Mouse (Mus musculus) intestine, embryonic 14.5 days (tissue): ENCODE measurements at regions not wholly inside any gene's neighbourhood (a gene's known extent, or its start where the extent isn't known, plus 50 kb on each side); places are given as distances from the start of the nearest gene placed in this dataset.

Experiments used
- ATAC-seq: fragments of 200-750 bp; cut with Nextera tagmentation; replicated peaks from 2 replicates; pipeline ENCODE4 v1.8.0; 2017; ENCODE audit warnings: low read depth, moderate number of reproducible peaks, moderate TSS enrichment, moderate library complexity; ENCODE audit not compliant: low FRiP score, low TSS enrichment
- DNase-seq: peaks from one replicate; pipeline ENCODE4 v3.0.0-alpha.2; 2018; ENCODE audit warnings: low spot score
- H3K27ac ChIP-seq: fragments of 300-500 bp; sonication (generic); 2 replicates; pipeline ENCODE4 v1.5.1; 2014; ENCODE audit warnings: low read depth, mild to moderate bottlenecking, control low read depth
- H3K27me3 ChIP-seq: fragments of 300-500 bp; sonication (generic); replicated peaks from 2 replicates; pipeline ENCODE4 v1.6.1; 2014; ENCODE audit warnings: low read length, control low read depth; ENCODE audit not compliant: control insufficient read depth, insufficient read depth
- H3K36me3 ChIP-seq: fragments of 300-500 bp; sonication (generic); 2 replicates; pipeline ENCODE4 v1.6.1; 2014; ENCODE audit warnings: low read length, control low read depth; ENCODE audit not compliant: control insufficient read depth, insufficient read depth
- H3K4me1 ChIP-seq: fragments of 300-500 bp; sonication (generic); replicated peaks from 2 replicates; pipeline ENCODE4 v1.6.1; 2014; ENCODE audit warnings: low read length, control low read depth, mixed read lengths; ENCODE audit not compliant: control insufficient read depth, insufficient read depth
- H3K4me2 ChIP-seq: fragments of 300-500 bp; sonication (generic); 2 replicates; pipeline ENCODE4 v1.6.1; 2014; ENCODE audit warnings: low read length
- H3K4me3 ChIP-seq: fragments of 300-500 bp; sonication (generic); 2 replicates; pipeline ENCODE4 v1.5.1; 2014; ENCODE audit warnings: low read depth, low read length, control low read depth, mixed read lengths
- H3K9ac ChIP-seq: fragments of 300-500 bp; sonication (generic); 2 replicates; pipeline ENCODE4 v1.6.1; 2014; ENCODE audit warnings: mild to moderate bottlenecking, low read length
- H3K9me3 ChIP-seq: fragments of 300-500 bp; sonication (generic); 2 replicates; pipeline ENCODE4 v1.6.1; 2016; ENCODE audit warnings: low read length, control low read depth; ENCODE audit not compliant: control insufficient read depth
- WGBS: fragments of 180-500 bp; shearing (Covaris S2); extraction: QIAGEN DNeasy Blood & Tissue Kit; methylation state at CpG from one replicate; pipeline ENCODE4 v1.1.7; 2014; 5-methylcytosine and 5-hydroxymethylcytosine counted together

DNA sequence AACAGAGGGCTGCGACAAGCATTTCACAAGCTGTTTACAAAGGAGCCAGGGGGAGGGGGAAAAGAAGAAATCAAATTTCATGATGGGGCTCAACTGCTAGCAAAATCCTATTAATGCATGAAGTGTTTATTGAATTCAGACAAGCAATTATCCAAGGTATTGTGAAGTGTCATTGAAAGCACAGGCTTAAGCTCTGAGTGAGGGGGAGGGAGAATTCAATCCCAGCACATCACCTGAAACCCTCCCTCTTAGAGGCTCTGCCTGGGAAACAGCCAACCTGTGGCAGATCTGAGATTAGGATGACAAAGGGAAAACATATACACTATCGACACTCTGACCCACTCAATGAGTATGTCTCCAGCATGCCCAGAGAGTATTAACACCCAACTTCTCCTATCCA, 396.3 kb downstream of the Dmrt2 start:
- no peak overlapping the region for H3K4me2 ChIP-seq
- DNase-seq: no peak
- H3K4me3 ChIP-seq: no peak overlapping the region
- no peaks in the 10 kb centered on the region for H3K4me1 ChIP-seq
- no peaks in the 10 kb centered on the region for H3K36me3 ChIP-seq
- H3K9me3 ChIP-seq: no peaks in the 10 kb centered on the region
- no peaks in the 10 kb centered on the region for H3K27me3 ChIP-seq
- no peak overlapping the region for H3K9ac ChIP-seq
- 68% methylated on average over 2 of the region's 2 CpGs for WGBS
- no peak for ATAC-seq
- no peak overlapping the region for H3K27ac ChIP-seq

DNA sequence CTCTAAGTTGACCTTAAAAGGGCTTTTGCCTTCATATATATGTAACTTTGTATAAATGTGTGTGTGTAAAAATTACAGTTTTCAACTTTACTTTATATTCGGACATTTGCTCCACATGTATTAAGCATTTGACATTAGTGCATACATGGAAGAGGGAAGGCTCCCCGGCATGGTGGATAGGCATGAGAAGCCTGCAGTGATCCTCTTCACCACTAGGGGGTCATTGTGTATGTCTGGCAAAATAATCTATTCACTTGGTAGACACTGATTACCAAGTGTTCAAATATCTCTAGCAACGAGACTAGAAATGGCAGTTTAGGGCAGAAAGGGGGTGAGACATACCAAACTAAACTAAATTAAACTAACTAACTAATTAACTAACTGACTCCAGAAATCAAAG, 397.7 kb downstream of the Dmrt2 start:
- Histone ChIP-seq H3K4me2 (no peak overlapping the region), H3K4me3 (no peak overlapping the region), H3K27me3 (no peaks in the 10 kb centered on the region), H3K4me1 (no peaks in the 10 kb centered on the region), H3K9ac (no peak overlapping the region), H3K36me3 (no peaks in the 10 kb centered on the region), H3K27ac (no peak overlapping the region), H3K9me3 (no peaks in the 10 kb centered on the region)
- 89% methylated on average over 3 of the region's 3 CpGs for WGBS
- no peak for ATAC-seq
- no peak for DNase-seq

DNA sequence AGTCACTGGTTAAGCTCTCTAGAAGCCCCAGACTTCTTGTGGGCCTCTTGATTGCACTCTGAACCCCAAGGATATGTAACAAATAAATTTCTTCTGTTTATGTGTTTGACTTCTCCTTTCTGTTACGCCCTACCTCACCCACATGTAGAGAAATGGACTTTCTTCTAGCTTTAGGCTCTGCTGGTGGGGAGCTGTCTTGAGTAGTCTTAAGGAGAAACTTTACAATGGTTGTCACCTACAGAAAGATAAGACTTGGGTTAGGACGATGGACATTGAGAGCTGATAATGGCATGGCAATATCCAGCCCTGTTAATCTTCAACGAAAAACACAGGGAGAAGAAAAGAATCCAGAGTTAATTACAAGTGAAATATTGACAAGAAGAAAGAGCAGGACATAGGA, 416.1 kb downstream of the Dmrt2 start:
- ATAC-seq: no peak
- DNase-seq: no peak
- 68% methylated on average over 3 of the region's 3 CpGs for WGBS

DNA sequence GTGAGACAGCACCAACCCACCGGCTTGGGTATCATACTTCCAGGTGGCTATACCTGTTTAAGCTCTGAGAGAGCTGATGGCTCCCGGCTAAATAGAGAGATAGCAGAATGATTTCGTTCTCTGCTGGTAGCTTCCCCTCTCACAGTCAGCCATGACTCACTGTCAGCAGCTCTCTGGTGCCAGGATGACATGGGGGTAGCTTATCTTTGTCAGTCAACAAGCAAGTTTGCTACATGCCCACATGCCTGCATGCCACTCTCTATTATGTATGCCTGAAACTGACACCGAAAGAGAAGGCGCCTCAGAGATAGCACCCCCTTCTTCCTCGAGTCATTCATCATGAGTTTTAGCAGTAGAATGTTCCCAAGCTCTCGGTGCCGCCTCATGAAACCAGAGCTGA, 419.2 kb downstream of the Dmrt2 start:
- Histone ChIP-seq H3K36me3 (no peaks in the 10 kb centered on the region), H3K9me3 (no peaks in the 10 kb centered on the region), H3K4me2 (no peak overlapping the region), H3K4me1 (no peaks in the 10 kb centered on the region), H3K4me3 (no peak overlapping the region), H3K27ac (no peak overlapping the region), H3K27me3 (no peaks in the 10 kb centered on the region), H3K9ac (no peak overlapping the region)
- WGBS: 66% methylated on average over 8 of the region's 8 CpGs
- ATAC-seq (no peak), DNase-seq (no peak)

More for the DNA sequence above, 416.1 kb downstream of the Dmrt2 start:
- Histone ChIP-seq H3K4me1 (no peaks in the 10 kb centered on the region), H3K27ac (no peak overlapping the region), H3K4me3 (no peak overlapping the region), H3K9me3 (no peaks in the 10 kb centered on the region), H3K27me3 (no peaks in the 10 kb centered on the region), H3K4me2 (no peak overlapping the region), H3K36me3 (no peaks in the 10 kb centered on the region), H3K9ac (no peak overlapping the region)

DNA sequence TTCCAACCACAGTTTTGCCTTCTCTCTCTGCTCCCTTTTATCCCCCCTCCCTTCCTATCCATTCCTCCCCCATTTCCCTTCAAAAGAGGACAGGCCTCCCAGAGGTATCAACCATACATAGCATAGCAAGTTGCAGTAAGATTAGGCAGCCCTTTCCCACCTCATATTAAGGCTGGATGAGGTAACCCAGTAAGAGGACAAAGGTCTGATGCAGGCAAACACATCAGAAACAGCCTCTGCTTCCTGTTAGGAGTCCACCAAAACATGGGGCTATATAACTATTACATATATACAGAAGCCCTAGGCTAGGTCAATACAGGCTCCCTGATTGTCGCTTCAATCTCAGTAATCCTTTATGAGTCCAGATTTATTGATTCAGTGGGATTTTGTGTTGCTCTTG, 421.6 kb downstream of the Dmrt2 start:
- Histone ChIP-seq H3K4me2 (no peak overlapping the region), H3K9ac (no peak overlapping the region), H3K4me1 (no peaks in the 10 kb centered on the region), H3K4me3 (no peak overlapping the region), H3K9me3 (no peaks in the 10 kb centered on the region), H3K36me3 (no peaks in the 10 kb centered on the region), H3K27ac (no peak overlapping the region), H3K27me3 (no peaks in the 10 kb centered on the region)
- WGBS: 78% methylated on average over 1 of the region's 1 CpGs
- ATAC-seq (no peak), DNase-seq (no peak)

DNA sequence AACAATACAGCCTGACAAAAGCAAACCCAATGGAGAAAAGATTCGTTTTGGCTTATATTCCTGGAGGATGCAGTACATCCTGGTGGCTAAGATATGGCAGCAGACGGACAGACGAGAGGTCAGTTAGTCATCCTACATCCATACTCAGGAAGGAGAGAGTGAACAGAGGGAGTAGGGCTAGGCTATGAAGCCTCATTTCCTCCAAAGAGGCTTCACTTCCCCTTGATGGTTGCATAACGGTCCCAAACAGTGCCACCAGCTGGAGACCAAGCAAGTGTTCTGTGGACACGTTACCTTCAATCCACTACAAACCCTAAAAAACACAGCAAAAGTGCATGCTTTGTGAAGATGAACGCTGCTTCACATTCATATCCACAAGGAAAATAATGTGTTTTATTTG, 442.1 kb downstream of the Dmrt2 start:
- 82% methylated on average over 6 of the region's 6 CpGs for whole genome bisulfite sequencing
- H3K4me3 ChIP-seq: no peak overlapping the region
- H3K4me2 ChIP-seq: no peak overlapping the region
- no peak for ATAC-seq
- H3K27ac ChIP-seq: no peak overlapping the region
- no peak for DNase-seq
- H3K27me3 ChIP-seq: no peaks in the 10 kb centered on the region
- no peak overlapping the region for H3K9ac ChIP-seq
- H3K36me3 ChIP-seq: no peaks in the 10 kb centered on the region
- no peaks in the 10 kb centered on the region for H3K9me3 ChIP-seq
- no peaks in the 10 kb centered on the region for H3K4me1 ChIP-seq

DNA sequence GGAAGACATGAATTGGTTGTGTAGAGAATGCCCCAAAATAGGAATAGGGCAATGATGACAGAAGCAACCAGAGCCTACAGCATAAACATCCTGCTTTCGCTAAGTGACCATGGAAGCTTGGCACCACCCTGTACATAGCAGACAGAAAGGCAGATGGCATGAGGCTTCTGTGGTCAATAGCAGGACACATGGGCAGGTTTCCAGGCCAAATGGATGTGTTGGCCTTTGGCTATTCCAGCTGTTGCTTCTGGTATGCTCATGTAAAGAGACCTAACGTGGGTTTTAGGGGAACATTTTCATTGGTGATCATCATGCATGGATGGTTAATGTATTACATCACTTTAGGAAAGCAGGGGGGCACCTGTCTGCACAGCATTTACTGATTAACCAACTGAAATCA, 456.2 kb downstream of the Dmrt2 start:
- no peaks in the 10 kb centered on the region for H3K36me3 ChIP-seq
- no peak overlapping the region for H3K27ac ChIP-seq
- DNase-seq (no peak), ATAC-seq (no peak)
- H3K4me3 ChIP-seq: no peak overlapping the region
- no peaks in the 10 kb centered on the region for H3K27me3 ChIP-seq
- H3K9me3 ChIP-seq: no peaks in the 10 kb centered on the region
- 70% methylated on average over 2 of the region's 2 CpGs for WGBS
- no peak overlapping the region for H3K4me2 ChIP-seq
- H3K9ac ChIP-seq: no peak overlapping the region
- no peaks in the 10 kb centered on the region for H3K4me1 ChIP-seq

DNA sequence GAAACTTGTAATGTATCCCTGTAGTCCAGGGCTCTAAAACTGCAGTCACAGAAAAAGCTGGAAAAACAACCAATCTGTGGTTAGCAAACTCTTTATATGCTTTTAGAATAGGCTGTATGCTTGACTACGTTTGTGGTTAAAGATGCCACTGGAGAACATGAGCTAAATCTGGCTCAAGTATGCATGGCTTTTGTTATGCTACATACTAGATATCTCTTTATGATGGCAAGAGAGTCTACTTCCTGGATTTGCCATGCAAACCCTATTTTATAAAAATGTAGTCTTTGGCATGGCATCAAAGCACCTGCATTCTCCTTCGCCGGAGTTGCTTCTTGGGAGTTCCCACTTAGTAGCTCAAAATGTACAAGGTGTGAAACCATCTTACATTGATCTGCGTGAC, 462.2 kb downstream of the Dmrt2 start:
- no peak for DNase-seq
- Histone ChIP-seq H3K4me1 (peaks cover 9% of the 10 kb centered on the region; the same call in 1 of the 2 replicates), H3K9me3 (no peaks in the 10 kb centered on the region), H3K4me2 (no peak overlapping the region), H3K4me3 (no peak overlapping the region), H3K36me3 (no peaks in the 10 kb centered on the region), H3K9ac (no peak overlapping the region), H3K27me3 (no peaks in the 10 kb centered on the region), H3K27ac (no peak overlapping the region)
- ATAC-seq: no peak
- 91% methylated on average over 4 of the region's 4 CpGs for WGBS

DNA sequence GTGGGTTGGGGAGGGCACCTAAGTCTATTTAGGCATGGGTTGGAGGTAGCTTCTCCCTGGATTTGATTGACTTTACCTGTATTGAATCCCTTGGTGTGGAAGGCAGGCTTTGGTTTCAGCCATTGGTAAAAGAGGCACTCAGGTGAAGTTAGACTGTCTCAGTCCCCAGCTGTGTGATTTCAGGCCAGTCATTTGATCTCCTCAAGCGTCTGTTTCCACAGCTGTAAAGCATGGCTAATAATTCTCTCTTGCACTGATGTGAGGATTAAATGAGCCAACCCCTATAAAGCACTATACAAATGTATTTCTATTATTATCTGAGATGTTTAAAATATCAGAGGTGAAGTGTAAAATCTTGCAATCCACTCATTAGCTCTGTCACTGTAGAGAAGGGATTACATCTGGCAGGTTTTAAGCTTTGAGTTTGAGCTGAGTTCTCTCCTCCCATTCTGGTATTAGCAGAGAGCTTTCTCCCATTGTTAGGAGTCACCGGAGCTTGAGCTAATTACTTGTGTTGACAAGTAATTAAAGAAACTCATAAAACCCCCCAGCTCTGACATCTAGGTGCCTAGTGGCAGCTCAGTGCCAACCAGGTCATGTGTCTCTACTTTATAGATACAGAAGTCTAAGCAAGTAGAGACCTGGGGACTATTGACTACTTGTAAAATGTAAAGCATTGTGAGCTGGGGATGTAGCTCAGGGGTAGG, 463.3 kb downstream of the Dmrt2 start:
- DNase-seq (no peak), ATAC-seq (no peak)
- 18% methylated on average over 2 of the region's 2 CpGs for WGBS
- Histone ChIP-seq H3K9me3 (no peaks in the 10 kb centered on the region), H3K27ac (no peak overlapping the region), H3K4me3 (no peak overlapping the region), H3K4me1 (peaks cover 9% of the 10 kb centered on the region; the same call in 1 of the 2 replicates), H3K27me3 (no peaks in the 10 kb centered on the region), H3K9ac (no peak overlapping the region), H3K4me2 (no peak overlapping the region), H3K36me3 (no peaks in the 10 kb centered on the region)
